10 mouse cellular contexts compared by ENCODE assay signal in the genomic region with DNA sequence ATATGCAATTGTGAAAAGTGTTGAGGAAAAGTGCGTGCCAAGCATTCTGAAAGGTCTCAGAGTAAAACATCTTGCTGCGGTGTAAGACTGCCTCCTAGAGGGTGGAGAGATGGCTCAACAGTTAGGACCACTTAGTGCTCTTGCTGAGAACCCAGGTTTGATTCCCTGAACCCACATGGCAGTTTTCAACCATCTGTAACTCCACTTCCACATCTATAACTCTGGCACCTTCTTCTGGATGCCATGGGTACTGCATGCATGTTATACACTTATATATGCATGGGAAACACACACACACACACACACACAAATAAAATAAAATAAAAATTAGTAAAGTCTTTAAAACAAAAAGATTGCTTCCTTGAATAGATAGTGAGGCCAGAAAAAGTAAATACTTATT.
DNase-seq lines count a peak whose midpoint lies in the region; ATAC-seq and TF ChIP-seq lines count a peak whose summit lies in the region.
"Had no signal": no experiment of that assay in that cellular context is flagged by ENCODE, and none has a peak within 500 bp of the region (broad histone marks: within the 10 kb centered on the region; RNA-seq: fewer than 3 reads in every experiment).

No protein-coding gene starts in this region.

- H3K79me2 ChIP-seq in CH12.LX (replicated peaks; ENCODE audit: control insufficient read depth, extremely low read depth, insufficient read depth, poor library complexity, severe bottlenecking): no peaks in the 10 kb centered on the region

- no peak for ATAC-seq in kidney, embryonic 14.5 days (ENCODE audit: low FRiP score, low TSS enrichment)
- ATAC-seq in activated CD4-positive, CD25-positive, alpha-beta regulatory T cell, adult 4 months: peak; percentile 67
- no peak for ATAC-seq in erythroblast, adult 5-6 weeks (replicated peaks; ENCODE audit: low FRiP score, poor library complexity, severe bottlenecking)
- no peak for ATAC-seq in forebrain, embryonic 11.5 days (replicated peaks; ENCODE audit: low FRiP score)

- 88% methylated on average over 2 of the region's 2 CpGs for whole genome bisulfite sequencing in kidney, embryonic 14.5 days
- 83% methylated on average over 2 of the region's 2 CpGs for WGBS in forebrain, embryonic 11.5 days

- no peaks in the 10 kb centered on the region for H3K27me3 ChIP-seq in kidney, embryonic 14.5 days (ENCODE audit: control insufficient read depth, insufficient read depth, low read length)
- H3K27me3 ChIP-seq in CH12.LX (replicated peaks): no peaks in the 10 kb centered on the region
- H3K27me3 ChIP-seq in forebrain, embryonic 11.5 days (ENCODE audit: control insufficient read depth, insufficient read depth, low read length): no peaks in the 10 kb centered on the region
- H3K27me3 ChIP-seq: embryonic facial prominence, embryonic 12.5 days; limb, embryonic 13.5 days had no signal

- H3K4me1 ChIP-seq in kidney, embryonic 14.5 days (ENCODE audit: control insufficient read depth, insufficient read depth, low read length): no peaks in the 10 kb centered on the region
- H3K4me1 ChIP-seq in CH12.LX (ENCODE audit: control insufficient read depth in 1 of 2, insufficient read depth in 2 of 2): peaks cover 0 to 2% of the 10 kb centered on the region in 2 experiments; a peak in 2 of 4 replicates
- H3K4me1 ChIP-seq in forebrain, embryonic 11.5 days (replicated peaks; ENCODE audit: control insufficient read depth, insufficient read depth, low read length): no peaks in the 10 kb centered on the region
- H3K4me1 ChIP-seq: embryonic facial prominence, embryonic 12.5 days; limb, embryonic 13.5 days had no signal

- in situ Hi-C loops in CH12.LX (cut with MboI; ENCODE audit: low pct_ligation_motif_present, low pct_unique_long_range_greater_than_20kb, low sequenced_read_pairs): no loop called here

- peaks cover 16% of the 10 kb centered on the region; the same call in 1 of the 2 replicates for H3K36me3 ChIP-seq in kidney, embryonic 14.5 days (ENCODE audit: control insufficient read depth, insufficient read depth, low read length)
- H3K36me3 ChIP-seq in CH12.LX (replicated peaks in 1 of 2; ENCODE audit: control insufficient read depth in 1 of 2, insufficient read depth in 1 of 2, low read length in 1 of 2): peaks cover 42 to 75% of the 10 kb centered on the region in 2 experiments
- no peaks in the 10 kb centered on the region for H3K36me3 ChIP-seq in forebrain, embryonic 11.5 days (ENCODE audit: control insufficient read depth, insufficient read depth, low read length)
- H3K36me3 ChIP-seq: embryonic facial prominence, embryonic 12.5 days had no signal

- H3K4me2 ChIP-seq in kidney, embryonic 14.5 days (replicated peaks; ENCODE audit: low read depth, low read length): no peak overlapping the region
- no peak overlapping the region for H3K4me2 ChIP-seq in CH12.LX (ENCODE audit: insufficient read depth, low read depth, poor library complexity, severe bottlenecking)
- no peak overlapping the region for H3K4me2 ChIP-seq in forebrain, embryonic 11.5 days (ENCODE audit: low read depth, low read length, severe bottlenecking)
- H3K4me2 ChIP-seq: embryonic facial prominence, embryonic 12.5 days; limb, embryonic 13.5 days had no signal

- DNase-seq in kidney, adult 11 months: peak; percentile 6
- peak; percentile 27 for DNase-seq in CH12.LX (ENCODE audit: extremely low read depth)
- peak; percentile 35 to 63 for DNase-seq in kidney, postnatal 36 days
- no peak for DNase-seq in forebrain, embryonic 11.5 days (ENCODE audit: low spot score)
- DNase-seq in layer of hippocampus, adult 8-10 months (ENCODE audit: low spot score in 2 of 2): no peak

- dilution Hi-C loops in CH12.LX (cut with MboI; ENCODE audit: extremely low pct_ligation_motif_present, extremely low pct_unique_long_range_greater_than_20kb, low sequenced_read_pairs): no loop called here

- peak; percentile 52 for TF ChIP-seq RAD21 in CH12.LX (IDR thresholded peaks at IDR 0.05; ENCODE audit: low read depth, low read length)

- H3K4me3 ChIP-seq in kidney, embryonic 14.5 days (ENCODE audit: low read length): no peak overlapping the region
- no peak overlapping the region for H3K4me3 ChIP-seq in CH12.LX (replicated peaks in 1 of 3; ENCODE audit: low read depth in 2 of 3, low read length in 2 of 3, poor library complexity in 1 of 3)
- no peak overlapping the region for H3K4me3 ChIP-seq in forebrain, embryonic 11.5 days (ENCODE audit: low read depth, low read length)
- H3K4me3 ChIP-seq: embryonic facial prominence, embryonic 12.5 days; limb, embryonic 13.5 days had no signal

- TF ChIP-seq CTCF in CH12.LX (conservative IDR thresholded peaks at IDR 0.05 in 1 of 2, IDR thresholded peaks at IDR 0.05 in 1 of 2; ENCODE audit: low read depth in 2 of 2, low read length in 2 of 2): peak in 1 of 2 experiments; percentile 52; a peak in 3 of 4 replicates

- no peak overlapping the region for H3K9ac ChIP-seq in kidney, embryonic 14.5 days (ENCODE audit: low read depth, low read length)
- H3K9ac ChIP-seq in CH12.LX (ENCODE audit: insufficient read depth, low read depth): no peak overlapping the region
- no peak overlapping the region for H3K9ac ChIP-seq in forebrain, embryonic 11.5 days (ENCODE audit: low read length)
- H3K9ac ChIP-seq: embryonic facial prominence, embryonic 12.5 days; limb, embryonic 13.5 days had no signal

- no peak for TF ChIP-seq POLR2A in CH12.LX (IDR thresholded peaks at IDR 0.05; ENCODE audit: low read depth, low read length)

- no peak for TF ChIP-seq EP300 in CH12.LX (IDR thresholded peaks at IDR 0.05; ENCODE audit: low read length)

- H3K9me3 ChIP-seq in kidney, embryonic 14.5 days (ENCODE audit: control insufficient read depth, low read length): no peaks in the 10 kb centered on the region
- H3K9me3 ChIP-seq in CH12.LX (replicated peaks; ENCODE audit: low read length): no peaks in the 10 kb centered on the region
- H3K9me3 ChIP-seq in forebrain, embryonic 11.5 days (ENCODE audit: control insufficient read depth, low read length): no peaks in the 10 kb centered on the region
- H3K9me3 ChIP-seq: embryonic facial prominence, embryonic 12.5 days; limb, embryonic 13.5 days had no signal

- H3K27ac ChIP-seq in kidney, embryonic 14.5 days (ENCODE audit: low read depth, low read length): no peak overlapping the region
- no peak overlapping the region for H3K27ac ChIP-seq in CH12.LX (ENCODE audit: insufficient read depth, low read depth)
- no peak overlapping the region for H3K27ac ChIP-seq in forebrain, embryonic 11.5 days (ENCODE audit: low read depth, low read length)
- H3K27ac ChIP-seq: embryonic facial prominence, embryonic 12.5 days; limb, embryonic 13.5 days had no signal

TF ChIP-seq in CH12.LX, 34 proteins besides CTCF, POLR2A, EP300 and RAD21:
- TF ChIP-seq SMC3 (IDR thresholded peaks at IDR 0.05; ENCODE audit: low read depth, low read length) (peak; percentile 48), MAZ (IDR thresholded peaks at IDR 0.05; ENCODE audit: low read depth, low read length) (no peak)

Comparison
In these comparisons a context has a peak if more than half of its experiments do, and no peak if none do; other contexts are left out.
1. DNase-seq: peak in kidney, adult 11 months (single experiment), CH12.LX (single experiment) and kidney, postnatal 36 days (2 of 2); none in forebrain, embryonic 11.5 days (single experiment) and layer of hippocampus, adult 8-10 months (0 of 2).